Mouse (Mus musculus): ENCODE data around the gene Sox1.

DNA sequence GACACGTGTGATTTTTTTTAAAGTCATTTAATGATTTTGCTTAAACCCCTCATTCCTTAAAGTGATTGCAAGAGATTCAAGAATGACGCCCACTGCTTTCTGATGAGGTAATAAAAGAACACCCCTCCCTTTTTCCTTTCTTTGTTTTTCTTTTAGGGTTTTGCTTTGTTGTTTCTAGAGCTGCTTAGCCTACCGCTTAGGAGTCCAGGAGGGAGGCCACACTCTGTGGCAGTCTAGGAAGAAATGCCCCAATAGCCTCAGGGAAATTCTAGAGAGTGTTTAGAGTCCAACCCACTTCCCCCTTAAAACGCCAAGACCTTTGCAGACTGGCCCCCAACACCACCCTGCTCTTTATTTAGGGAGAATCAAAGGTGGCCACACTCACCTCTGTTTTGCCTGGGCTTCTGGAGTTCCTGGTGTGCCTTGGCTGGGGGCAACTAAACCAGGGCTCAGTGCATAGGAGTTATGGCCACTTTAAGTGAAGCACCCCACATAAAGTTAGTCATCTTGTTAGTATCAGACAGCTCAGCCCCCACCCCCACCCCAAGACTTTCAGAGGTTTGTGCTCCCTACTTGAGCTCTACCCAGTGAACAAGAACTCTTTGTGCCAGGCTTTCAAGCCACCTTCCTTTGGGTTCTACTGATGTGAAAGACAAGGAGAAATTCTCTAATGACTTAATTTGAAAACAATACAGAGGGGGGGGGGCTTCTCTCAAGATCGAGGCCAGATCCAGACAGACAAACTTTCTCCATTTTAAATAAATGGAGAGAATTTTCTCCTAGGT is 4.5 kb downstream of the Sox1 start:
- no peak for TF ChIP-seq CTCF (conservative IDR thresholded peaks at IDR 0.05; ENCODE audit: low read length)
- TF ChIP-seq NANOG (IDR thresholded peaks at IDR 0.05; ENCODE audit: borderline replicate concordance, low read length) = no peak
- TF ChIP-seq POU5F1 (IDR thresholded peaks at IDR 0.05; ENCODE audit: borderline replicate concordance, low read length) = no peak
